Mouse (Mus musculus) heart, adult 11 months (tissue): ENCODE data around the gene Aldh3b2.

ENCODE experiments used
- DNase-seq: peaks from one replicate; pipeline ENCODE4 v3.0.0; 2022

Aldh3b2 gene

DNA sequence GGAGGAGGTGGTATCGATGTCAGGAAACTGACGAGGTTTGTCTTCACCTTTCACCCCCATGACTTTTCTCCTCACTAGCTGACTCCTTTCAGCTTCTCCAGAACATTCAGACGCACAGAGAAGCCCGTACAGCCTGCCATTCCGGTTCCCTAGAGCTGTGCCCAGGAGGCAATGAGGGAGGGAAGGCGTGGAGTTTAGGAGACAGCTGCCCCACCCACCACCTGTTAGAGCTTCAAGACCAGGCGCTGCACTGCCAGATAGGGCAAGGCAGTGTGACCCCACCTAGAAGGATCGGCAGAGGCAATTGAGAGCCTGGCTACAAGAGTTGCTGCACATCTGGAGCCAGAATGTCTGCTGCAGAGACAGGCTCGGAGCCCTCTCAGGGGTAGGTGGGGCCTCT is at the start of gene Aldh3b2:
Gene Aldh3b2 (plus strand): TSS at position 100 of the 400 bp plus-strand sequence.
- no peak for DNase-seq

DNA sequence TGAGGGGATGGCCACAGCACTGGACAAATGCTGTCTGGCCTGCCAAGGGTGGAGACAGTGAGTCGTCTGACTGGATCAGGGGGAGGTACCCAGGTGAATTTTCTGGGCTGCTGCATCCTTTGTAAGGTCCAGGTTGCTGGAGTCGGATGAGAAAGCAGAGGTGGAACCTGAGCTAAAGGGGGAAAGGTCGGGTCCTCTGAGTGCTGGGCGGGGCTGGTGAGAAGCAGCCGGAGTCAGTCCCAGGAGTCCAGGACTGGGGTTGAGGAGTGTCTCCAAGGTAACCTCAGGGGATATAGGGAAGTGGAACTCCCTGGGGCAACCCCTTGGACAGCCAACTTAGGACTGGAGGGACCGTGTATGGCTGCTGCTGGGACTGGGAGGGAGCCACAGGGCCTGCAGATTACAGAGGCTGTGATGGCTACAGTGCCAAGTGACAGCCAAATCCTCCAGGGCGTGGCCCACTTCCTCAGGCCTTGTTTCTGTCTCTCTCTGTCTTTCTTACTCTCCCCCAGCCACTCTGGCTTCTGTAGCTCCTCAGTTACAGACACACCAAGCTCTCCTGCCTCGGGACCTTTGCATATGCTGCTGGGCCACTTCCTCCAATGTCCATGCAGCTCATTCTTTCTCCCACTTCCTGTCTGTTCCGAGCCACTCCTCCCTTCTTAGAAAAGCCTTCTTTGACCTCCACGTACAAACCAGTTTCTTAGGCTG is 49.3 kb upstream of the Aldh3b2 start:
- DNase-seq, result peak; percentile 96

DNA sequence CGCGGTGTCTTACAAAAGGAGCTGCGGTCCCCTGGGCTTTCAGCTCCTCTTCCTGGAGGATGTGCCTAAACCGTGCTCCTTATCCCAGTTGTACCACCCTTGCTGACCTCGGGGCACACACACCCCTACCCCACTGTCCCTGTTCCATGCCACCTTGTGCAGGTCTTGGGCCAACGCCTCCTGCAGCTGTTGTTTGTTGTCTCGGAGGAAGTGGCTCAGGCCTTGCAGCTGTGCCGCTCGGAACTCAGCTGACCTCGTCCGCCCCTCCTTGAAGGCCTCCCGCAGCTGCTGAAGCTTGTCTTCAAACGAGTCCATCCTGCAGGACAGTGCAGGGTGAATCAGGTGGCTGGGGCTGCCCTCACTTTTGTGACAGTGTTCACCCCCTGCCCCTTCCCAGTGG is 48.5 kb upstream of the Aldh3b2 start:
- peak; percentile 98 for DNase-seq

DNA sequence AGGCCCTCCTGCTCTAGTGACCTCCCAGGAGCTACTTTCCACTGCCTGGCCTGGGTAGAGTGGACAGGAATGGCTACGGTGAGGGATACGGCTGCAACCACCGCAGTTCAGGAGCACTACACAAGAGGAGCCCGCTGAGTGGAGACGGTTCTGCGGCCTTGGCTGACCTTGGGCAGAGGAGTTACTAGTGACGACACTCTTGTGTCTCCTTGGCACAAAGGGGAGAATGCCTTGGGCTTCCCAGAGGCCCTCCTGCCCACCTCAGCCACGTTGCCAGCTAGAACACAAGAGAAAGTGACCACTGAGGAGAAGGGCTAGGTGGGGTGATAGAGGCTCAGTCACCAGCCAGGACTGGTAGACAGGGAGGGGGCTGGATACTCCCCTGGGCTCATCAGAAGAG is 47.9 kb upstream of the Aldh3b2 start:
- peak; percentile 94 for DNase-seq

DNA sequence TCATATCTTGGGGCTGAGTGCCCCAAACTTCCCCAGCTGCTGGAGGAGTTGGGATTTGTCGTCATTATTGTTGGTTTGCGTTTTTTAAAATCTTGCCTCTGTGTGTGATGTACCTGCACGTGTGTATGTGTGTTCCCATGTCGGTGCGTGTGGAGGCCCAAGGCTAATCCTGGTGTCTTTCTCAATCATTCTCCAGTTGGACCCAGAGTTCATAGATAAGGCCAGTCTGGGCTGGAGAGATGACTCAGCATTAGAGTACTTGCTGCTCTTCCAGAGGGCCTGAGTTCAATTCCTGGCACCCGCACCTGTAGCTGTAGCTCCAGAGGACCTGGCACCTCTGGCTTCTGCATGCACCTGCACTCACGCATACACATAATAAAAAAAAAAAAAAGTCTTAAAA is 47.3 kb upstream of the Aldh3b2 start:
- no peak for DNase-seq

DNA sequence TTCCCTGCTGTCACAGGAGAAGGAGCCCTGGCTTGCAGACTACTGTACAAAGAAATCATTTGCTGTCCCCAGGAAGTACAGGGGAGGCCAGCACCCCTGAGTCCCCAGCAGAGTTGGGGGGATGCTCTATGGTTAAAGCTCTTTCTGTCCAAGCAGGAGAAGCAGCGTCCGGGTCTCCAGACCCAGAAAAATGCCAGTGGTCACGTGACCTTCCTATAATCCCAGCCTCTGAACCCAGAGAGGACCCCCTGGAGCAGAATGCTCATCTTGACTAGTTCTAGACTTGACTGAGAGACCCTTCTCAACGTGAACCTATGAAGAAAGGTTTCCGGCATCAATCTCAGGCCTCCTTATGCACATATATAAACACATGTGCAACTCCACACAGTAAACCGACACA is 46.3 kb upstream of the Aldh3b2 start:
- no peak for DNase-seq

DNA sequence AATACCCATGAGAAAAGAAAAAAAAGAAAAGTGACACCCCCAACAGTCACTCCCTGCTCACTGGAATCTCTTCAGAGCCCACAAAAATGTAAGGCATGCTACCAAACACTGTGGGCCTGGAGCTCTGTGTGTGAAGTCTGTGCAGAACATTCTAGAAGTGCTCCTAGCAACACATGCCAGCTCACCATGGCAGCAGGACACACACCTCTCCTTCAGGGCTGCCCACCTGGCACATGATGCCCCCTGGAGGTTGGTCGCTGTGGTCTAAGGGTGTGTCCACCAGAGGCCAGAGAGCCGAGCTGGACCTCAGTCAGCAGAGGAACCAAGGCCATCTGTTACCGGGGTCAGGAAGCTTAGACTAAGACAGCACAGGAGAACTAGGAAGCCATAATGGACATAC is 45.8 kb upstream of the Aldh3b2 start:
- peak; percentile 94 for DNase-seq

DNA sequence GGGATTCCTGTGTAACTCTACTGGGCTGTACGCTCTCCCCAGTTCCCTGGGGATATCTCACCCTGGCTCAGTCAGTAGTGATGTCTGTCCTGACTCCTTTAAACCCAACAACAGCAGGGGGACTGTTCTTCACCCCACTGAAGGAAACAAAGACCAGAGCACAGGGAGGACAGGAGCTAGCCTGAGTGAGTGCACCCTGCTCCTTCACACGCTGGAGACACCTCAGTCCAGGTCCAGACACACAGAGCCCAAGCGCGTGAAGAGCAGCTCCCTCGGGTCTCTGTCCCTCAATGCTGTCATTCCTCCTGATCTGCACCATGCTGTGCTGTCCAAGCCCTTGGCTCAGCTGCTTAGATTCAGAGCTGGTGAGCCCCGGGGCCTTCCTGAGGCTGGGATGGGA is 45.4 kb upstream of the Aldh3b2 start:
- peak; percentile 93 for DNase-seq

DNA sequence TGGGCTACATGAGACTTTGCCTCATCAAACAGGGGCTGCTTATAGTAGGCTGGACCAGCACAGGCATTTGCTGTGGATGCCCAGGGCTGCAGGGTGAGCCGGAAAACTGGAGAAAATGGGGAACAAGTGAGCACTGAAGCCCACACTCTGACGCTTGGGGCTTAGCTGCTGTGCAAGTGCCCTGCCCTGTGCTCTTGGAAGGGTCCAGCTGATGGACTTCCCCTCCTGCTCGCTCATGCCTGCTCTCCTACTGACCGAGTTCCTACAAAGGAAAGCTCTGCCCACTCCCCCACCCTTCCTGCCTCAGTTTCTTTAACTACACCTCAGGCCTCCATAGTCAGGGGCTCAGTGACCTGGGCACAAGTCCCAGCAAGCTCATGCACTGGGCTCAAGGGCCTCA is 44.1 kb upstream of the Aldh3b2 start:
- DNase-seq, result peak; percentile 94

DNA sequence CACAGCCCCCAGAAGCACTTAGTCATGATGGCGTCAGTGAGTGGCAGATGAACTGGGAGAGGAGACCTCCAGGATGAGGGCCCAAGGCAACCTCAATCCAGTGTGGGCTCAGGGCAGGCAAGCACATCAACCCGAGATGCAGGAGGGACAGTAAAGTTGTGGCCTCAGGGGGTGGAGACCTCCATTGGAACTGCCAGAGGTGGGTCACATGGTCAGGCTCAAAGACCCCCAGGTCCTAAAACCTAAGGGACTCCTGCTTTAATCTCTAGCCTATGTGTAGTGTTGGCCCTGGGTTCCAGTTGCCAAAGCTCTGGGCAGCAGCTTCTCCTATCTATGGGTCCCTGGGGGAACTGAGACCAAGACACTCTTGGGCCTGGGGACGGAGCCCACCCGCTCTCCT is 43.3 kb upstream of the Aldh3b2 start:
- peak; percentile 94 for DNase-seq

DNA sequence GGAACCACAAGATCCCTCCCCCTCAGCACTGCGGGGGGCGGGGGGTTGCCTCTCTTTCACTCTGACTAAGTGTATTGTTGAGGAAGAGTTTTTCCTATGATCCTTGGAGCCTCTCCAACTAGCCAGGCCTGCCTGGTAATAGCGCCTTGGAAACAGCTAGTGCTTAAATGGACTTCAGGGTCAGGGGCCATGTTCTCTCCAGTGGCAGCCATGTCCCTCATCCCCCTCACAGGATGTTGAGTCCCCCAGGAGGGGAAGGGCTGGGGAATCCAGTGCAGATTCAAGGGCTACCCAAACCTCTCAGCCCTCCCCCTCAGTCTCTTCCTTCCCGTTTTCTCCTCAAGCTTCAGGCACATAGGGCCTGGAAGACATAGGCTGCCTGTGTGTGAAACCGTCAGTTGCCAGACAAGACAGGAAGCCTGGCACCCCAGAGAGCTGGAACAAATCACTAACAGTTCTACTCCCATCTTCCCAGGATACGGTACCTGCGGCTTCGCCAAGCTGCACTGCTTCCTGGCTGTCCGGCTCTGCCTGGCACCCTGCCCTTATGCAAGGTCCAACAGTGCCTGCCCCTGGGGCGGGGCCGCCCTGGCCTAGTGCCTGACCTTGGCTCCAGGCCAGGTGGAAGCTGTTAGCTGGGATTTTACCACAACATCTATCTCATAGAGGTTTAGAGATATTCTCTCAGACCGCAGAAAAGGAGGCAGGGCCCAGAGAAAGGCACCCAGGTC is 42.8 kb upstream of the Aldh3b2 start, which contains the start of gene Aldh3b1:
Gene Aldh3b1 (minus strand): TSS at position 598 of the 731 bp plus-strand sequence.
- peak; percentile 99 for DNase-seq

DNA sequence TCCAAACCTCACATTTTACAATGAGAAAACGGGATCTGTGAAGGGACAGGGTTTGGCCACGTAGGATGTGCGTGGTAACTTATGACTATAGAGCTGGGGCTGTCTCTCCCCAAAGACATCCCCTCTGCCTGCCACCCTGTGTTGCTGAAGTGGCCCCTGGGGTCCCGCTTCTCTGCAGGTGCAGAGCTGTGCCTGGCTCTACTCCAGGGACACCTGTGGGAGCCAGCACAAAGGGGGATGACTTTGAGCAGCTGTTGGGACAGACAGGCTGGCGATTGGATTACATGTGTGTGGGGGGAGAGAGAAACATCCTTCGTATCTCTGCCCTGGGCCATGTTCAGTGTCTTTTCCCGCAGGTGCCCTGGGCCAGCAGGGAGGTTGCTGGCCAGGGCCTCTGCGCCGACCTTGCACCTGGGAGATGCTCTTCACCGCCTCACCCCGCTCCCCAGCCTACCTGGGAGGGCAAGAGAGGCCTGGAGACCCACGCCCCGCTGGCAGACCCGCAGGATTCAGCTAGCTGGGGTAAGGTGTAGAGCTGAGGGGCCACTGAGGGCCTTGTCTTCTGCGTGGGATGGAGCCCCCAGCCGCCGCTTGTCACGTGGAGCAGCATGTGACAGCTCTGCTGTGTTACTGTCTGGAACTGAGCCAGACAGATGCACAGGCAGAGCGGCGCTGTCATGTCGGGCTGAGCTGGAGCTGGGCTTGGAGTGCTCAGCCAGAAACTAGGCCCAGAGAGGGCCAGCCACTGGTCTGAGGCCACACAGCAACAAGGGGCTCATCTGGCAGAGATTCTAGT is 41.7 kb upstream of the Aldh3b2 start:
- DNase-seq, result peak; percentile 94

DNA sequence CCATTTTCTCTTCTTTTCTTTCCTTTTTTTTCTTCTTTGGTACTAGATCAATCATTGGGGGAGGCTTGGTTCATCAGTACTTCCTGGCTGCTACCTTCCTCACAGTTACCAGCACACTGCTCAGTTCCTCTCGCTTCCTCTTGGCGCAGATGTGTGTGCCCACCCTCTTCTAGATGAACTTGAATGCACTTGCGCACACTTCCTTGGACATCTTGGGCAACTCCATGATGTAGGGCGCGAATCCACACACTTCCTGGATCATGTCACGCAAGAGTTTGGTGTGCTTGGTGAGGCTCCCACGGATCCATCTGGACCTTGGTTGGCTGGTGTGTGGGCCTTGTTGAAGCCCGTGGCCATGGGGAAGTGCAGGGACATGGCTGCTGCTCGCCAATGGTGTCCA is 40.4 kb upstream of the Aldh3b2 start:
- peak; percentile 98 for DNase-seq

DNA sequence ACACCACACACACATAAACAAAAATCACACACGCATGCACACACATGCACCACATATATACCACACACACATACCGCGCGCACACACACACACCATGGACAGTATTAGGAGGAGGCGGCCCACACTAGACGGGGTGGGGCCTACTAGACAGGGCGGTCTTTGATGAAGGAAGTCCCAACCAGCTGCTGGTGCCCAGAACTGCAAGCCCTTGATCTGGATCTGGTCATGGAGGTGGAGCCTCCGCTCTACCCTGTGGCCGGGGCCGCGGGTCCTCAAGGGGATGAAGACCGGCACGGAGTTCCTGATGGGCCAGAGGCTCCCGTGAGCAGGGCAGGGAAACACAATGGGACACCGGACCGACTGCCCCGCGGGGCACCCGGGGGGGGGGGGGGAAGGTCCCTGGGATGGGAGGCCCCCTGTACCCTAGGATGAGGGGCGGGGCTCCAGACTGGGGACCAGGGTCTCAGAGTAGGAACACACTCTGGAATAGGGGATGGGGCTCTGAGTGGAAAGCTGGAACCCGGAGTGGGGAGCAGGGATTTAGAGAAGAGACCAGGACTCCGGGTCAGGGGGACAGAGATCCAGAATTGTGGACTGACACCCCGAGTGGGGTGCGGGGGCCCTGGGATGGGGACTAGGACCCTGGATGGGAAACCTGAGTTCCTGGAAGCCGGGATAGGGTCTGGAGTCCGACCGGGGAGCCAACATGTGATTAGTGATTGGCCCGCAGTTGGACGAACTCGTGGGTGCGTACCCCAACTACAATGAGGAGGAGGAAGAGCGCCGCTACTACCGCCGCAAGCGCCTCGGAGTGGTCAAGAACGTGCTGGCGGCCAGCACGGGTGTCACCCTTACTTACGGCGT is 36.9 kb upstream of the Aldh3b2 start, which contains the start of gene Unc93b1:
Gene Unc93b1 (plus strand): TSS at position 155 of the 864 bp plus-strand sequence.
- peak; percentile 99 for DNase-seq

DNA sequence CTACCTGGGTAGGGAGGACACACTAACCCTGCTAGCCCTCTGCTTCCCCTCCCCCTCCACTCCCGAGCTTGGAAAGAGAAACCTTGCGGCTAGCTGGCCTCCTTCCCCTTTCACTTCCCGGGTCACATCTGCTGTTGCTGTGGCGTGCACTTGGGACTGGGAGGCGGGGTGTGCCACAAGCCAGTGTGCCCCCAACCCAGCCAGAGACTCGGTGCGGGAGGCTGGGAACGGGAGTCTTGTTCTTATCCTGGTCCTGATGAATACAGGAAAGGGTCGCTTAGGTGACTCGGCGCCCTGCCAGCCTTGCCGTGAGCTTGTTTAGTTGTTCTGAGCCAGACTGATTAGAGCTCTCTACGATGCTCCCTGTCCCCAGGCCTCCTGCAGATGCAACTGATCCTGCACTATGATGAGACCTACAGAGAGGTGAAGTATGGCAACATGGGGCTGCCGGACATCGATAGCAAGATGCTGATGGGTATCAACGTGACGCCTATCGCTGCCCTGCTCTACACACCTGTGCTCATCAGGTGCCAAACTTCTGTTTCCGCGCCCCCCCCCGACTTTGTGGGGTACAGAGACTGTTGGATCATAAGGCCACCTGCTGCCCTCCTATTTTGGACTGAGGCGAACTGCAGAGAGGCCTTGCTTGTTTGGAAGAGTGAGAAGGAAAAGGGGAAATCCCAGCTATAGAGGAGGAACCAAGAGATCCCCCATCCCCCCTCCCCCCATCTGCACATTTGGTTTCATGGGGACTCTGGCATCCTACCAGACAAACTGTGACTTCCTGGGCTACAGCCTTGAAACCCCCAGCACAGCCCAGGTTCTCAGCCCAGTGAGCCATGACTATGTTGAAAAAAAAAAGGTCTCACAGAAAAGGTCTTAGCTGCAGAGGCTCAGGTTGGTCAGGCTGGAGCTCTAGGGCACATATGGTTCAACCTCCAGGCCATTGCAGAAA is 36.0 kb upstream of the Aldh3b2 start:
- peak; percentile 99 for DNase-seq

DNA sequence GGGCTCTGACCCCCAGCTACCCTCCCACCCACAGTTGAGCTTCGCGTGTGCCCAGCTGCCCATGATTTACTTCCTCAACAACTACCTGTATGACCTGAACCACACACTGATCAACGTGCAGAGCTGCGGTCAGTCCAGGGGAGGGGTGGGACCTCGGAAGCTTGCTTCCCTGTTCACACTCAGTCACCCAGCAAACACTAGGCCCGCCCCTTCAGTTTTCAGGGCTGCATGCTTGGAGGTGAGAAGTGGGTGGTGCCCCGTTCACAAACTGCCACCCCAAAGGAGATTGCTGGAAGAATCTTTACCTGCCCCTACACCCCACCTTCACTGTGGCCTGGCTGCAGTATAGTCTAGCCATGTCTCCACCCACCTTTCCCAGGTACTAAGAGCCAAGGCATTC is 29.8 kb upstream of the Aldh3b2 start:
- DNase-seq, result peak; percentile 92

DNA sequence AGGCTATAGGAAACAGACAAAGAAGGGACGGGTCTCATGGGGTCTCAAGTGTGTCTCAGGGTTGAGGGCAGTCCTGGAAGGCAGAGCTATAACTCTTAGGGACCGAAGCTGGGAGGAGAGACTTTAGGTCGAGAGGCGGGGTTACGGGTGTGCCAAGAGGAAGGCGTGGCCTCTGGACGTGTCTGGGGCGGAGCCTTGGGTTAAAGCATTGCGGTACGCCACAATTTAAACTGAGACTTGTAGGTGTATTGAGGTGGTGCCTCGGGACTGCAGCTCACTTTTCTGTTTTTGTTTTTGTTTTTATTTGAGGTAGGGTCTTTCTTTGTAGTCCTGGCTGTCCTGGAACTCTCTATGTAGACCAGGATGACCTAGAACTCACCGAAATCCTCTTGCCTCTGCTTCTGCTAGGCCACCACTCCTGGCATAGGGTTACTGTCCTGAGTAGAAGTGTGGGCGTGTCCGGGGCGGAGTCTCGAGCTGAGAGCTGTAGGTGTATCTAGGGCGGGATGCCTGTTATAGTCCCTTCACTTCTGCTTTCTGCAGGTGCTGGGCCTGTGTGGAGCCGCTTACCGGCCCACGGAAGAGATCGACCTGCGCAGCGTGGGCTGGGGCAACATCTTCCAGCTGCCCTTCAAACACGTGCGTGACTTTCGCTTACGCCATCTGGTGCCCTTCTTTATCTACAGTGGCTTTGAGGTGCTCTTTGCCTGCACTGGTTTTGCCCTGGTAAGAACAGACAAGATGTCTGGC is 29.0 kb upstream of the Aldh3b2 start:
- no peak for DNase-seq

DNA sequence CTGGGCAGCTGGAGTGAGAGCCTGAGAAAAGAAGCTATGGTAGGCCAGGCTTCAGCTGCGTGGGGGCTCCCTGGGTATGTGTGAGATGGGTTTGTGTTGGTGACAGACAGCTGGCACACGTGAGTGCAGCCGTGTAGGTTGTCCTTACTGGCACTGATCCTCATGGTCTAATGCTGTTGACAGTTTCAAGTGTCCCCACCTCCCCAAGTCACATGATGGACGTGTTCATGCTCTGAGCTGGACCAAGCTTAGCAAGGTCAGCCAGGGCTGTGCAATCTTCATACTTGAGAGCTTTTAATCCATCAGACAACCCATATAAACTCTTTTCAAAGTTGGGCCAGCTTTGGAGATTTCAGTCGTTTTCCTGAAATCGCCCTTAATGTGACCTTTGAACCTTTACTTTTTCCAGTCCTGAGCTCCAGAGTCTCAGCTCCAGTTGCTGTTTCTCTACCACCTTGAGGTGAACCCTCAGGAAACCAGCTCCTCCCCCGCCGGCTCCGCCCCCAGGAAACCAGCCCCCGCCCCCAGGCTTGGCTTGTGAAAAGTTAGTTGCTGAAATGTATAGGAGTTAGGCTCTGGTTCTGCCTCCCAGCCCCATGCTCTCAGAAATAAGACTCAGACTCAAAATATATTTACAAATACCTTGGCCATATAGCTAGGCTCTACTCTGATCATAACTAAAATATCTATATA is 26.1 kb upstream of the Aldh3b2 start:
- DNase-seq, result peak; percentile 91

DNA sequence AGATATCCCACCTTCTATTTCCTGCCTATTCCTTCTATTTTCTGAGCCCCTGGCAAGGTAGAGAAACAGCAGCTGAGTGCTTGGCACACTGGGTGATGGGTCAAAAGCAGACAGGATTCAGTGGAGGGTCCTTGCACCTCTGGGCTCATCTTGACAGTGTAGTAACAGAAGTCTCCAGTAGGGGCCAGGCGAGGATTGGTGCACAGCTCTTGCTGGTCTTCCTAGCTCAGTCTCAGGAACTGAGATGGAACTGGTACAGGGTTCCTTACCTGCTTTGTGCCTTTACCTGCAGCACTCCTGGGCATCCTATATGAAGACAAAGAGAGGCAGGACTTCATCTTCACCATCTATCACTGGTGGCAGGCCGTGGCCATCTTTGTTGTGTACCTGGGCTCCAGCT is 25.4 kb upstream of the Aldh3b2 start:
- peak; percentile 94 for DNase-seq

DNA sequence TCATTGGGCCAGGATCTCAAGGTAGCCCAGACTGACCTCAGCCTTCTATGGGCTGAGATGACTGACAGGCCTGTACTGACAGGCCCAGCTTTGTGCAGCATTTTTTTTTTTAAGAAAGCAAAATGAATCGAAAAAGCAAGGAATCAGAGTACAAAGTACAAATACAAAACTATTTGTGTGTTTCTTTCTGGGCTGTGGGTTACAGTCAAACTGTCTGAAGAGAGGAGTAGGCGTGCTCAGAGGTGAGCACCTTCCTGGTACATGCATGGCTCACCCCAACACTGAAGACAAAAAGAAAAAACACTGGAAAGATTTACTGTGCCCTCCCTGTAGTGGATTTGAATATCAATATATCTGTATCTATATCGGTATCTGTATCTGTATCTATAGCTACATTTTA is 24.3 kb upstream of the Aldh3b2 start:
- no peak for DNase-seq
